Mouse (Mus musculus) liver, embryonic 16.5 days (tissue): ENCODE data around the gene Nt5c3b. TPM values are rescaled to one million over a fixed set of nuclear protein-coding genes. Genes with fewer than 3 reads are reported as not detected.

Experiments
- ATAC-seq: fragments of 200-750 bp; cut with Nextera tagmentation; 2 replicates; pipeline ENCODE4 v1.8.0; 2017; ENCODE audit warnings: low read depth, mild to moderate bottlenecking, moderate number of reproducible peaks, moderate library complexity
- H3K27ac ChIP-seq: fragments of 300-500 bp; sonication (generic); 2 replicates; pipeline ENCODE4 v1.5.1; 2014; ENCODE audit warnings: mild to moderate bottlenecking, low read length
- H3K27me3 ChIP-seq: fragments of 300-500 bp; sonication (generic); 2 replicates; pipeline ENCODE4 v1.6.1; 2014; ENCODE audit warnings: low read depth, low read length, mixed read lengths; ENCODE audit not compliant: control insufficient read depth, insufficient read depth
- H3K36me3 ChIP-seq: fragments of 300-500 bp; sonication (generic); 2 replicates; pipeline ENCODE4 v1.6.1; 2014; ENCODE audit warnings: mild to moderate bottlenecking; ENCODE audit not compliant: control insufficient read depth, insufficient read depth
- H3K4me1 ChIP-seq: fragments of 300-500 bp; sonication (generic); 2 replicates; pipeline ENCODE4 v1.6.1; 2014; ENCODE audit warnings: low read depth, low read length, mixed read lengths; ENCODE audit not compliant: control insufficient read depth
- H3K4me2 ChIP-seq: fragments of 300-500 bp; sonication (generic); 2 replicates; pipeline ENCODE4 v1.6.1; 2014; ENCODE audit warnings: low read depth, low read length, mixed read lengths
- H3K4me3 ChIP-seq: fragments of 300-500 bp; sonication (generic); 2 replicates; pipeline ENCODE4 v1.5.1; 2014; ENCODE audit warnings: low read depth, mild to moderate bottlenecking, low read length
- H3K9ac ChIP-seq: fragments of 300-500 bp; sonication (generic); 2 replicates; pipeline ENCODE4 v1.6.1; 2014; ENCODE audit warnings: low read depth, low read length
- H3K9me3 ChIP-seq: fragments of 300-500 bp; sonication (generic); replicated peaks from 2 replicates; pipeline ENCODE4 v1.6.1; 2016; ENCODE audit warnings: low read length; ENCODE audit not compliant: control insufficient read depth
- WGBS: fragments of 180-500 bp; shearing (Covaris S2); extraction: QIAGEN DNeasy Blood & Tissue Kit; methylation state at CpG from one replicate; pipeline ENCODE4 v1.1.7; 2014; ENCODE audit not compliant: insufficient replicate concordance; 5-methylcytosine and 5-hydroxymethylcytosine counted together
- polyA plus RNA-seq: library from polyadenylated mRNA; unstranded; fragments of >200 nt; fragmentation: Nextera tagmentation; extraction: Ambion mirVana; gene quantifications from 2 replicates; pipeline ENCODE4 v1.2.1, GENCODE M21; 2015

Gene Nt5c3b
- polyA plus RNA-seq, 1 experiment from 2014 or later, result 16.0 TPM

- Histone ChIP-seq H3K9ac (no peak overlapping the region), H3K9me3 (no peaks in the 10 kb centered on the region), H3K4me2 (no peak overlapping the region), H3K36me3 (no peaks in the 10 kb centered on the region), H3K4me1 (peaks cover 4% of the 10 kb centered on the region), H3K27ac (no peak overlapping the region), H3K27me3 (no peaks in the 10 kb centered on the region), H3K4me3 (no peak overlapping the region)
- ATAC-seq, result no peak
- WGBS, result 69% methylated on average over 5 of the region's 5 CpGs
Measured at GRCm38 (mm10) chr11:100406995-100407705, 34.5 kb downstream of the Nt5c3b start.

GRCm38 (mm10) chr11:100406273-100406672 lies 35.3 kb downstream of the Nt5c3b start:
- 72% methylated on average over 8 of the region's 8 CpGs for WGBS
- no peaks in the 10 kb centered on the region for H3K27me3 ChIP-seq
- ATAC-seq, result no peak
- no peak overlapping the region for H3K27ac ChIP-seq
- no peak overlapping the region for H3K4me3 ChIP-seq
- H3K36me3 ChIP-seq, result no peaks in the 10 kb centered on the region
- H3K9me3 ChIP-seq, result no peaks in the 10 kb centered on the region
- no peak overlapping the region for H3K9ac ChIP-seq
- H3K4me2 ChIP-seq, result no peak overlapping the region
- peaks cover 7% of the 10 kb centered on the region for H3K4me1 ChIP-seq

- Histone ChIP-seq H3K9ac (no peak overlapping the region), H3K27me3 (no peaks in the 10 kb centered on the region), H3K27ac (no peak overlapping the region), H3K9me3 (no peaks in the 10 kb centered on the region), H3K4me1 (peaks cover 7% of the 10 kb centered on the region), H3K4me3 (no peak overlapping the region), H3K4me2 (no peak overlapping the region), H3K36me3 (no peaks in the 10 kb centered on the region)
- WGBS, result 71% methylated on average over 3 of the region's 3 CpGs
- no peak for ATAC-seq
Measured at GRCm38 (mm10) chr11:100404456-100405074, 37.0 kb downstream of the Nt5c3b start.

- no peak overlapping the region for H3K9ac ChIP-seq
- peaks cover 7% of the 10 kb centered on the region for H3K4me1 ChIP-seq
- no peak overlapping the region for H3K4me2 ChIP-seq
- no peak for ATAC-seq
- no peaks in the 10 kb centered on the region for H3K36me3 ChIP-seq
- H3K27me3 ChIP-seq, result no peaks in the 10 kb centered on the region
- H3K4me3 ChIP-seq, result no peak overlapping the region
- no peak overlapping the region for H3K27ac ChIP-seq
- H3K9me3 ChIP-seq, result no peaks in the 10 kb centered on the region
- 53% methylated on average over 10 of the region's 10 CpGs for WGBS
Measured at GRCm38 (mm10) chr11:100403445-100404134, 38.0 kb downstream of the Nt5c3b start.

GRCm38 (mm10) chr11:100402682-100403081 lies 38.9 kb downstream of the Nt5c3b start:
- no peak for ATAC-seq
- H3K27ac ChIP-seq, result no peak overlapping the region
- 54% methylated on average over 2 of the region's 2 CpGs for WGBS

GRCm38 (mm10) chr11:100402240-100402639 lies 39.4 kb downstream of the Nt5c3b start:
- Histone ChIP-seq H3K27ac (no peak overlapping the region), H3K4me2 (no peak overlapping the region), H3K9ac (no peak overlapping the region)

More at GRCm38 (mm10) chr11:100402682-100403081, 38.9 kb downstream of the Nt5c3b start:
- Histone ChIP-seq H3K9me3 (no peaks in the 10 kb centered on the region), H3K4me1 (peaks cover 7% of the 10 kb centered on the region), H3K27me3 (no peaks in the 10 kb centered on the region), H3K4me2 (no peak overlapping the region), H3K36me3 (no peaks in the 10 kb centered on the region), H3K9ac (no peak overlapping the region), H3K4me3 (no peak overlapping the region)

GRCm38 (mm10) chr11:100400842-100401241 lies 40.8 kb downstream of the Nt5c3b start:
- H3K4me3 ChIP-seq, result no peak overlapping the region
- H3K9ac ChIP-seq, result no peak overlapping the region
- no peaks in the 10 kb centered on the region for H3K9me3 ChIP-seq
- no peak for ATAC-seq
- H3K4me1 ChIP-seq, result peaks cover 12% of the 10 kb centered on the region
- H3K27ac ChIP-seq, result no peak overlapping the region
- WGBS, result 34% methylated on average over 6 of the region's 6 CpGs
- peaks cover 11% of the 10 kb centered on the region for H3K27me3 ChIP-seq
- H3K36me3 ChIP-seq, result no peaks in the 10 kb centered on the region
- H3K4me2 ChIP-seq, result no peak overlapping the region

More at GRCm38 (mm10) chr11:100402240-100402639, 39.4 kb downstream of the Nt5c3b start:
- H3K9me3 ChIP-seq, result no peaks in the 10 kb centered on the region
- no peaks in the 10 kb centered on the region for H3K36me3 ChIP-seq
- WGBS, result 12% methylated on average over 6 of the region's 6 CpGs
- no peak overlapping the region for H3K4me3 ChIP-seq
- no peak for ATAC-seq
- peaks cover under 1% of the 10 kb centered on the region; the same call in 1 of the 2 replicates for H3K27me3 ChIP-seq
- peaks cover 7% of the 10 kb centered on the region for H3K4me1 ChIP-seq

GRCm38 (mm10) chr11:100399727-100400538 lies 41.7 kb downstream of the Nt5c3b start:
- Histone ChIP-seq H3K4me3 (no peak overlapping the region), H3K36me3 (no peaks in the 10 kb centered on the region), H3K27ac (no peak overlapping the region), H3K9ac (no peak overlapping the region), H3K9me3 (no peaks in the 10 kb centered on the region), H3K27me3 (peaks cover 11% of the 10 kb centered on the region), H3K4me2 (no peak overlapping the region), H3K4me1 (peaks cover 19% of the 10 kb centered on the region)
- ATAC-seq, result no peak
- WGBS, result 64% methylated on average over 12 of the region's 12 CpGs
